Mouse (Mus musculus) intestine, embryonic 14.5 days (tissue): ENCODE measurements at regions not wholly inside any gene's neighbourhood (a gene's known extent, or its start where the extent isn't known, plus 50 kb on each side); places are given as distances from the start of the nearest gene placed in this dataset.

Experiments used
- ATAC-seq: fragments of 200-750 bp; cut with Nextera tagmentation; replicated peaks from 2 replicates; pipeline ENCODE4 v1.8.0; 2017; ENCODE audit warnings: low read depth, moderate number of reproducible peaks, moderate TSS enrichment, moderate library complexity; ENCODE audit not compliant: low FRiP score, low TSS enrichment
- DNase-seq: peaks from one replicate; pipeline ENCODE4 v3.0.0-alpha.2; 2018; ENCODE audit warnings: low spot score
- H3K27ac ChIP-seq: fragments of 300-500 bp; sonication (generic); 2 replicates; pipeline ENCODE4 v1.5.1; 2014; ENCODE audit warnings: low read depth, mild to moderate bottlenecking, control low read depth
- H3K27me3 ChIP-seq: fragments of 300-500 bp; sonication (generic); replicated peaks from 2 replicates; pipeline ENCODE4 v1.6.1; 2014; ENCODE audit warnings: low read length, control low read depth; ENCODE audit not compliant: control insufficient read depth, insufficient read depth
- H3K36me3 ChIP-seq: fragments of 300-500 bp; sonication (generic); 2 replicates; pipeline ENCODE4 v1.6.1; 2014; ENCODE audit warnings: low read length, control low read depth; ENCODE audit not compliant: control insufficient read depth, insufficient read depth
- H3K4me1 ChIP-seq: fragments of 300-500 bp; sonication (generic); replicated peaks from 2 replicates; pipeline ENCODE4 v1.6.1; 2014; ENCODE audit warnings: low read length, control low read depth, mixed read lengths; ENCODE audit not compliant: control insufficient read depth, insufficient read depth
- H3K4me2 ChIP-seq: fragments of 300-500 bp; sonication (generic); 2 replicates; pipeline ENCODE4 v1.6.1; 2014; ENCODE audit warnings: low read length
- H3K4me3 ChIP-seq: fragments of 300-500 bp; sonication (generic); 2 replicates; pipeline ENCODE4 v1.5.1; 2014; ENCODE audit warnings: low read depth, low read length, control low read depth, mixed read lengths
- H3K9ac ChIP-seq: fragments of 300-500 bp; sonication (generic); 2 replicates; pipeline ENCODE4 v1.6.1; 2014; ENCODE audit warnings: mild to moderate bottlenecking, low read length
- H3K9me3 ChIP-seq: fragments of 300-500 bp; sonication (generic); 2 replicates; pipeline ENCODE4 v1.6.1; 2016; ENCODE audit warnings: low read length, control low read depth; ENCODE audit not compliant: control insufficient read depth
- WGBS: fragments of 180-500 bp; shearing (Covaris S2); extraction: QIAGEN DNeasy Blood & Tissue Kit; methylation state at CpG from one replicate; pipeline ENCODE4 v1.1.7; 2014; 5-methylcytosine and 5-hydroxymethylcytosine counted together

GRCm38 (mm10) chr15:62127602-62128158 is 1204.9 kb upstream of the A1bg start:
- H3K4me2 ChIP-seq, result no peak overlapping the region
- H3K27me3 ChIP-seq, result no peaks in the 10 kb centered on the region
- H3K4me1 ChIP-seq, result peaks cover 30% of the 10 kb centered on the region
- H3K4me3 ChIP-seq, result no peak overlapping the region
- no peaks in the 10 kb centered on the region; the same call in 1 of the 2 replicates for H3K36me3 ChIP-seq
- no peak overlapping the region for H3K9ac ChIP-seq
- no peak for ATAC-seq
- no peak overlapping the region for H3K27ac ChIP-seq
- 39% methylated on average over 11 of the region's 11 CpGs for WGBS
- H3K9me3 ChIP-seq, result no peaks in the 10 kb centered on the region
- no peak for DNase-seq

GRCm38 (mm10) chr15:62125718-62126117 is 1202.9 kb upstream of the A1bg start:
- DNase-seq, result no peak
- H3K4me2 ChIP-seq, result no peak overlapping the region
- 93% methylated on average over 7 of the region's 7 CpGs for WGBS
- no peak overlapping the region for H3K9ac ChIP-seq
- H3K36me3 ChIP-seq, result no peaks in the 10 kb centered on the region; the same call in 1 of the 2 replicates
- no peaks in the 10 kb centered on the region for H3K9me3 ChIP-seq
- ATAC-seq, result no peak
- H3K4me1 ChIP-seq, result peaks cover 26% of the 10 kb centered on the region
- no peaks in the 10 kb centered on the region for H3K27me3 ChIP-seq
- no peak overlapping the region for H3K27ac ChIP-seq
- H3K4me3 ChIP-seq, result no peak overlapping the region

- no peaks in the 10 kb centered on the region for H3K9me3 ChIP-seq
- no peaks in the 10 kb centered on the region; the same call in 1 of the 2 replicates for H3K36me3 ChIP-seq
- H3K9ac ChIP-seq, result no peak overlapping the region
- no peaks in the 10 kb centered on the region for H3K27me3 ChIP-seq
- H3K27ac ChIP-seq, result no peak overlapping the region
- no peak overlapping the region for H3K4me2 ChIP-seq
- peaks cover 20% of the 10 kb centered on the region for H3K4me1 ChIP-seq
- DNase-seq (no peak), ATAC-seq (no peak)
- 70% methylated on average over 4 of the region's 4 CpGs for WGBS
- H3K4me3 ChIP-seq, result no peak overlapping the region
Measured at GRCm38 (mm10) chr15:62123756-62124155, 1200.9 kb upstream of the A1bg start.

GRCm38 (mm10) chr15:62122265-62123023 is 1199.6 kb upstream of the A1bg start:
- Histone ChIP-seq H3K36me3 (no peaks in the 10 kb centered on the region; the same call in 1 of the 2 replicates), H3K9me3 (no peaks in the 10 kb centered on the region), H3K4me1 (peaks cover 17% of the 10 kb centered on the region), H3K4me2 (no peak overlapping the region), H3K9ac (no peak overlapping the region), H3K27ac (no peak overlapping the region), H3K27me3 (no peaks in the 10 kb centered on the region), H3K4me3 (no peak overlapping the region)
- ATAC-seq, result no peak
- DNase-seq, result no peak
- 87% methylated on average over 9 of the region's 9 CpGs for WGBS

GRCm38 (mm10) chr15:62121696-62122095 is 1198.9 kb upstream of the A1bg start:
- no peak for DNase-seq
- peaks cover 15% of the 10 kb centered on the region for H3K4me1 ChIP-seq
- no peak overlapping the region for H3K4me2 ChIP-seq
- H3K9me3 ChIP-seq, result no peaks in the 10 kb centered on the region
- no peak overlapping the region for H3K4me3 ChIP-seq
- H3K27ac ChIP-seq, result no peak overlapping the region
- H3K36me3 ChIP-seq, result no peaks in the 10 kb centered on the region; the same call in 1 of the 2 replicates
- 93% methylated on average over 4 of the region's 4 CpGs for WGBS
- no peaks in the 10 kb centered on the region for H3K27me3 ChIP-seq
- no peak overlapping the region for H3K9ac ChIP-seq
- no peak for ATAC-seq

GRCm38 (mm10) chr15:62120735-62121134 is 1197.9 kb upstream of the A1bg start:
- Histone ChIP-seq H3K27me3 (no peaks in the 10 kb centered on the region), H3K27ac (no peak overlapping the region), H3K4me3 (no peak overlapping the region), H3K9ac (no peak overlapping the region), H3K4me1 (peaks cover 15% of the 10 kb centered on the region), H3K9me3 (no peaks in the 10 kb centered on the region), H3K36me3 (no peaks in the 10 kb centered on the region; the same call in 1 of the 2 replicates), H3K4me2 (no peak overlapping the region)
- DNase-seq (no peak), ATAC-seq (no peak)
- WGBS, result 21% methylated on average over 4 of the region's 4 CpGs

GRCm38 (mm10) chr15:62118997-62119396 is 1196.2 kb upstream of the A1bg start:
- H3K27me3 ChIP-seq, result no peaks in the 10 kb centered on the region
- no peaks in the 10 kb centered on the region for H3K9me3 ChIP-seq
- no peak overlapping the region for H3K4me3 ChIP-seq
- H3K27ac ChIP-seq, result no peak overlapping the region
- no peak overlapping the region for H3K4me2 ChIP-seq
- DNase-seq, result no peak
- H3K9ac ChIP-seq, result no peak overlapping the region
- WGBS, result 41% methylated on average over 10 of the region's 10 CpGs
- H3K36me3 ChIP-seq, result no peaks in the 10 kb centered on the region; the same call in 1 of the 2 replicates
- ATAC-seq, result peak; percentile 62
- peaks cover 15% of the 10 kb centered on the region for H3K4me1 ChIP-seq

GRCm38 (mm10) chr15:62116184-62116583 is 1193.4 kb upstream of the A1bg start:
- Histone ChIP-seq H3K4me3 (no peak overlapping the region), H3K36me3 (no peaks in the 10 kb centered on the region), H3K27me3 (no peaks in the 10 kb centered on the region), H3K9ac (no peak overlapping the region), H3K4me2 (no peak overlapping the region), H3K4me1 (peaks cover 15% of the 10 kb centered on the region), H3K27ac (no peak overlapping the region), H3K9me3 (no peaks in the 10 kb centered on the region)
- DNase-seq, result no peak
- WGBS, result 74% methylated on average over 1 of the region's 1 CpGs
- no peak for ATAC-seq

- ATAC-seq, result no peak
- 77% methylated on average over 4 of the region's 4 CpGs for WGBS
- DNase-seq, result no peak
- Histone ChIP-seq H3K4me2 (no peak overlapping the region), H3K4me1 (peaks cover 15% of the 10 kb centered on the region), H3K4me3 (no peak overlapping the region), H3K27me3 (no peaks in the 10 kb centered on the region), H3K27ac (no peak overlapping the region), H3K9me3 (no peaks in the 10 kb centered on the region), H3K9ac (no peak overlapping the region), H3K36me3 (no peaks in the 10 kb centered on the region)
Measured at GRCm38 (mm10) chr15:62114815-62115214, 1192.0 kb upstream of the A1bg start.
